ENCODE assay signal across 8 mouse cellular contexts in the genomic region with DNA sequence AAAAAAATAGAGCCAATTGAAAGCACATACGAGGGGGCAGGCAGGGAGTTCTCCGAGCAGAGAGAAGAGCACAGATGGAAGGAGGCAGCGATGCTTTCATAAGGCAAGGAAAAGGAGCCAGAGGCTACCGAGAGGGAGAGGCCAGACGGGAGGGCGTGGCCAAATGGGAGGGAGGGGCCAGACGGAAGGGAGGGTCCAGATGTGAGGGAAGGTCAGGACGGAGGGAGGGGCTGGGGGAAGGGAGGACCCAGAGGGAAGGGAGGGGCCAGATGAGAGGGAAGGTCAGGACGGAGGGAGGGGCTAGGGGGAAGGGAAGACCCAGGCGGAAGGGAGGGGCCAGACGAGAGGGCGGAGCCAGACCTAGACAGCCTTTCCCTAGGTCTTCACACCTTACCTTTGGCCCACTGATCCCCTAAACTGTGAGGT. TPM values are rescaled to one million over a fixed set of nuclear protein-coding genes. Genes with fewer than 3 reads are reported as not detected.
DNase-seq lines count a peak whose midpoint lies in the region; ATAC-seq and TF ChIP-seq lines count a peak whose summit lies in the region.

No protein-coding gene starts in this region.

- H3K27ac ChIP-seq in heart, adult 2 months, result no peak overlapping the region
- H3K27ac ChIP-seq in forebrain, postnatal 0 days (ENCODE audit: low read depth, low read length), result no peak overlapping the region
- H3K27ac ChIP-seq in kidney, adult 2 months (ENCODE audit: insufficient read depth, low read depth, low read length), result no peak overlapping the region

- peak; percentile 56 to 68 for DNase-seq in heart, adult 2 months
- no peak for DNase-seq in heart, postnatal 25 days (ENCODE audit: low spot score)
- peak; percentile 99 for DNase-seq in ZHBTc4 (ENCODE audit: low read depth, low spot score)
- no peak for DNase-seq in forebrain, postnatal 0 days
- DNase-seq in kidney, adult 2 months, result peak; percentile 81
- DNase-seq in lung, postnatal 14 days, result peak; percentile 64
- DNase-seq in spleen, postnatal 4 days (ENCODE audit: low spot score in 2 of 2), result peak; percentile 91 to 92
- no peak for DNase-seq in frontal cortex, adult 2 months (ENCODE audit: extremely low spot score in 1 of 2, low spot score in 1 of 2)

- H3K27me3 ChIP-seq in heart, adult 2 months (ENCODE audit: control insufficient read depth, insufficient read depth, low read length), result no peaks in the 10 kb centered on the region
- no peaks in the 10 kb centered on the region for H3K27me3 ChIP-seq in forebrain, postnatal 0 days (ENCODE audit: insufficient read depth, low read length)
- H3K27me3 ChIP-seq in kidney, adult 2 months (replicated peaks; ENCODE audit: control insufficient read depth, insufficient read depth, low read length), result no peaks in the 10 kb centered on the region

- TF ChIP-seq CTCF in heart, adult 2 months (IDR thresholded peaks at IDR 0.05), result no peak
- TF ChIP-seq CTCF in forebrain, postnatal 0 days (IDR thresholded peaks at IDR 0.05; ENCODE audit: low read depth), result no peak
- TF ChIP-seq CTCF in kidney, adult 2 months (conservative IDR thresholded peaks at IDR 0.05; ENCODE audit: insufficient read depth, insufficient read length, low read depth, low read length), result no peak

- ATAC-seq in forebrain, postnatal 0 days, result no peak

- TF ChIP-seq POLR2A in heart, adult 2 months (IDR thresholded peaks at IDR 0.05; ENCODE audit: insufficient read depth, low read depth, low read length), result no peak
- TF ChIP-seq POLR2A in kidney, adult 2 months (IDR thresholded peaks at IDR 0.05; ENCODE audit: low read depth, low read length), result no peak

- H3K79me2 ChIP-seq in heart, adult 2 months (replicated peaks; ENCODE audit: control insufficient read depth, insufficient read depth, low read length), result no peaks in the 10 kb centered on the region

- H3K4me1 ChIP-seq in heart, adult 2 months (ENCODE audit: control insufficient read depth, insufficient read depth, low read length), result peaks cover 5% of the 10 kb centered on the region
- no peaks in the 10 kb centered on the region for H3K4me1 ChIP-seq in forebrain, postnatal 0 days (ENCODE audit: insufficient read depth)
- no peaks in the 10 kb centered on the region; the same call in 1 of the 2 replicates for H3K4me1 ChIP-seq in kidney, adult 2 months (ENCODE audit: control insufficient read depth, insufficient read depth, low read length)

- no peaks in the 10 kb centered on the region for H3K36me3 ChIP-seq in heart, adult 2 months (ENCODE audit: control insufficient read depth, insufficient read depth, low read length)
- no peaks in the 10 kb centered on the region for H3K36me3 ChIP-seq in forebrain, postnatal 0 days (ENCODE audit: insufficient read depth)
- H3K36me3 ChIP-seq in kidney, adult 2 months (ENCODE audit: control insufficient read depth, insufficient read depth, low read length), result no peaks in the 10 kb centered on the region

- intact Hi-C loops in heart, adult 2 months (cut with DNase I), result loop anchor here (2.0 to 5.0 kb wide), 3 partner anchors 95 to 216 kb away; partner anchors contain the start of gene Nup214
- intact Hi-C loops in heart, postnatal 25 days (cut with DNase I), result loop anchor here (5.0 kb wide), 1 partner anchor 85 kb away; no protein-coding TSS in a partner anchor

- no peak overlapping the region for H3K4me3 ChIP-seq in heart, adult 2 months
- no peak overlapping the region for H3K4me3 ChIP-seq in forebrain, postnatal 0 days (ENCODE audit: low read depth, low read length)
- H3K4me3 ChIP-seq in kidney, adult 2 months (ENCODE audit: insufficient read depth, low read depth, low read length), result no peak overlapping the region

- no peak overlapping the region for H3K9ac ChIP-seq in heart, adult 2 months (ENCODE audit: low read depth, low read length)
- no peak overlapping the region for H3K9ac ChIP-seq in forebrain, postnatal 0 days

- peak overlapping the region; percentile 17; the same call in 1 of the 2 replicates for H3K4me2 ChIP-seq in forebrain, postnatal 0 days (ENCODE audit: low read depth)

- WGBS in heart, adult 2 months, result 7% methylated on average over 12 of the region's 12 CpGs
- WGBS in forebrain, postnatal 0 days, result 6% methylated on average over 11 of the region's 12 CpGs
- 7% methylated on average over 12 of the region's 12 CpGs for WGBS in kidney, adult 2 months

- H3K9me3 ChIP-seq in forebrain, postnatal 0 days (ENCODE audit: low read length), result no peaks in the 10 kb centered on the region

- TF ChIP-seq EP300 in heart, adult 2 months (IDR thresholded peaks at IDR 0.05; ENCODE audit: insufficient read depth, low read depth, low read length), result no peak

RNA-seq across cellular contexts. Expression of gene Prrc2b, which starts 18.3 kb away (rescaled TPM):
- total RNA-seq in heart, adult 2 months (2021), result 10 to 100 TPM; 78.3 to 82.6 TPM
- 39.3 and 46.9 TPM in 2 replicates for polyA plus RNA-seq in heart, adult 2 months (2012; rRNA removed)
- 10 to 100 TPM; 79.0 to 89.8 TPM for total RNA-seq in heart, postnatal 25 days (2021)
- 92.1 and 131 TPM in 2 replicates for total RNA-seq in forebrain, postnatal 0 days (2014; rRNA removed)
- 40.7 and 60.4 TPM in 2 replicates for polyA plus RNA-seq in forebrain, postnatal 0 days (2015; fragmentation: Nextera tagmentation; extraction: Ambion mirVana)
- polyA plus RNA-seq in kidney, adult 2 months (2012; rRNA removed), result 42.5 and 43.5 TPM in 2 replicates
- polyA plus RNA-seq in frontal cortex, adult 2 months (2012; rRNA removed), result 106 and 118 TPM in 2 replicates

RNA-seq across cellular contexts. Expression of gene Plpp7, which starts 37.3 kb away (rescaled TPM):
- 10 to 100 TPM; 33.6 to 33.8 TPM for total RNA-seq in heart, adult 2 months (2021)
- polyA plus RNA-seq in heart, adult 2 months (2012; rRNA removed), result 56.3 and 62.1 TPM in 2 replicates
- total RNA-seq in heart, postnatal 25 days (2021), result 10 to 100 TPM; 31.8 to 33.7 TPM
- total RNA-seq in forebrain, postnatal 0 days (2014; rRNA removed), result 21.5 and 28.6 TPM in 2 replicates
- polyA plus RNA-seq in forebrain, postnatal 0 days (2015; fragmentation: Nextera tagmentation; extraction: Ambion mirVana), result 23.4 and 24.0 TPM in 2 replicates
- 5.7 and 6.0 TPM in 2 replicates for polyA plus RNA-seq in kidney, adult 2 months (2012; rRNA removed)
- 31.8 and 34.6 TPM in 2 replicates for polyA plus RNA-seq in frontal cortex, adult 2 months (2012; rRNA removed)

RNA-seq across cellular contexts. Expression of gene Fam78a, which starts 47.9 kb away (rescaled TPM):
- 10 to 100 TPM; 15.9 to 19.1 TPM for total RNA-seq in heart, adult 2 months (2021)
- polyA plus RNA-seq in heart, adult 2 months (2012; rRNA removed), result 18.7 and 24.9 TPM in 2 replicates
- total RNA-seq in heart, postnatal 25 days (2021), result 10 to 100 TPM; 20.0 TPM
- 0.38 and 0.62 TPM in 2 replicates for total RNA-seq in forebrain, postnatal 0 days (2014; rRNA removed)
- 0.38 and 0.39 TPM in 2 replicates for polyA plus RNA-seq in forebrain, postnatal 0 days (2015; fragmentation: Nextera tagmentation; extraction: Ambion mirVana)
- polyA plus RNA-seq in kidney, adult 2 months (2012; rRNA removed), result 2.6 and 4.9 TPM in 2 replicates
- polyA plus RNA-seq in frontal cortex, adult 2 months (2012; rRNA removed), result 3.2 and 3.7 TPM in 2 replicates

Comparison
In these comparisons a context has a peak if more than half of its experiments do, and no peak if none do; other contexts are left out.
1. DNase-seq: peak in heart, adult 2 months (2 of 2), ZHBTc4 (single experiment), kidney, adult 2 months (single experiment), lung, postnatal 14 days (single experiment) and spleen, postnatal 4 days (2 of 2); none in heart, postnatal 25 days (single experiment), forebrain, postnatal 0 days (single experiment) and frontal cortex, adult 2 months (0 of 2).